Mouse (Mus musculus) hindbrain, embryonic 12.5 days (tissue): ENCODE measurements at regions not wholly inside any gene's neighbourhood (a gene's known extent, or its start where the extent isn't known, plus 50 kb on each side); places are given as distances from the start of the nearest gene placed in this dataset.

Experiments
- ATAC-seq: fragments of 200-750 bp; cut with Nextera tagmentation; 2 replicates; pipeline ENCODE4 v1.8.0; 2017; ENCODE audit warnings: moderate TSS enrichment; ENCODE audit not compliant: low FRiP score
- H3K27ac ChIP-seq: fragments of 300-500 bp; sonication (generic); 2 replicates; pipeline ENCODE4 v1.5.1; 2016; ENCODE audit warnings: mild to moderate bottlenecking
- H3K27me3 ChIP-seq: fragments of 300-500 bp; sonication (generic); 2 replicates; pipeline ENCODE4 v1.6.1; 2016; ENCODE audit warnings: mild to moderate bottlenecking
- H3K36me3 ChIP-seq: fragments of 300-500 bp; sonication (generic); 2 replicates; pipeline ENCODE4 v1.6.1; 2016; ENCODE audit warnings: mild to moderate bottlenecking
- H3K4me1 ChIP-seq: fragments of 300-500 bp; sonication (generic); 2 replicates; pipeline ENCODE4 v1.6.1; 2016
- H3K4me2 ChIP-seq: fragments of 300-500 bp; sonication (generic); replicated peaks from 2 replicates; pipeline ENCODE4 v1.6.1; 2016; ENCODE audit warnings: mild to moderate bottlenecking
- H3K4me3 ChIP-seq: fragments of 300-500 bp; sonication (generic); 2 replicates; pipeline ENCODE4 v1.5.1; 2016; ENCODE audit warnings: mild to moderate bottlenecking
- H3K9ac ChIP-seq: fragments of 300-500 bp; sonication (generic); 2 replicates; pipeline ENCODE4 v1.6.1; 2016; ENCODE audit warnings: mild to moderate bottlenecking, moderate library complexity
- H3K9me3 ChIP-seq: fragments of 300-500 bp; sonication (generic); replicated peaks from 2 replicates; pipeline ENCODE4 v1.6.1; 2016; ENCODE audit warnings: mild to moderate bottlenecking
- WGBS: fragments of 180-500 bp; shearing (Covaris S2); methylation state at CpG from one replicate; pipeline ENCODE4 v1.1.7; 2016; 5-methylcytosine and 5-hydroxymethylcytosine counted together

GRCm38 (mm10) chr6:140261813-140262212, 162.0 kb upstream of the Plekha5 start:
- Histone ChIP-seq H3K9ac (no peak overlapping the region), H3K4me1 (no peaks in the 10 kb centered on the region), H3K27ac (no peak overlapping the region), H3K9me3 (no peaks in the 10 kb centered on the region), H3K27me3 (no peaks in the 10 kb centered on the region), H3K36me3 (no peaks in the 10 kb centered on the region), H3K4me2 (no peak overlapping the region), H3K4me3 (no peak overlapping the region)
- ATAC-seq: no peak
- 97% methylated on average over 1 of the region's 1 CpGs for WGBS

GRCm38 (mm10) chr6:140258761-140259160, 165.1 kb upstream of the Plekha5 start:
- Histone ChIP-seq H3K27ac (no peak overlapping the region), H3K9ac (no peak overlapping the region), H3K9me3 (no peaks in the 10 kb centered on the region), H3K4me1 (no peaks in the 10 kb centered on the region), H3K27me3 (no peaks in the 10 kb centered on the region), H3K4me2 (no peak overlapping the region), H3K36me3 (no peaks in the 10 kb centered on the region), H3K4me3 (no peak overlapping the region)
- no peak for ATAC-seq
- WGBS: 92% methylated on average over 2 of the region's 3 CpGs

- no peak overlapping the region for H3K27ac ChIP-seq
- H3K4me2 ChIP-seq: no peak overlapping the region
- no peaks in the 10 kb centered on the region for H3K9me3 ChIP-seq
- no peaks in the 10 kb centered on the region for H3K27me3 ChIP-seq
- no peaks in the 10 kb centered on the region for H3K36me3 ChIP-seq
- no peak overlapping the region for H3K9ac ChIP-seq
- no peak overlapping the region for H3K4me3 ChIP-seq
- H3K4me1 ChIP-seq: no peaks in the 10 kb centered on the region
- ATAC-seq: no peak
- 82% methylated on average over 5 of the region's 5 CpGs for WGBS
Observed at GRCm38 (mm10) chr6:140258101-140258500, 165.8 kb upstream of the Plekha5 start.

GRCm38 (mm10) chr6:140251527-140251926, 172.3 kb upstream of the Plekha5 start:
- no peaks in the 10 kb centered on the region for H3K4me1 ChIP-seq
- WGBS: 84% methylated on average over 4 of the region's 4 CpGs
- no peak for ATAC-seq
- H3K9me3 ChIP-seq: no peaks in the 10 kb centered on the region
- H3K9ac ChIP-seq: no peak overlapping the region
- no peaks in the 10 kb centered on the region for H3K36me3 ChIP-seq
- no peak overlapping the region for H3K27ac ChIP-seq
- no peak overlapping the region for H3K4me3 ChIP-seq
- no peak overlapping the region for H3K4me2 ChIP-seq
- H3K27me3 ChIP-seq: no peaks in the 10 kb centered on the region

GRCm38 (mm10) chr6:140243411-140244151, 180.3 kb upstream of the Plekha5 start:
- Histone ChIP-seq H3K36me3 (no peaks in the 10 kb centered on the region), H3K4me1 (peaks cover 6% of the 10 kb centered on the region), H3K4me3 (no peak overlapping the region), H3K9ac (no peak overlapping the region), H3K27me3 (no peaks in the 10 kb centered on the region), H3K4me2 (0 out of 2 replicates have a peak overlapping the region, but pooled peaks have one; percentile 3), H3K27ac (0 out of 2 replicates have a peak overlapping the region, but pooled peaks have one; percentile 23), H3K9me3 (no peaks in the 10 kb centered on the region)
- WGBS: 25% methylated on average over 8 of the region's 8 CpGs
- peak; percentile 87 for ATAC-seq

- Histone ChIP-seq H3K4me2 (no peak overlapping the region), H3K27me3 (no peaks in the 10 kb centered on the region), H3K4me1 (peaks cover 6% of the 10 kb centered on the region), H3K36me3 (no peaks in the 10 kb centered on the region), H3K4me3 (no peak overlapping the region), H3K27ac (no peak overlapping the region), H3K9ac (no peak overlapping the region), H3K9me3 (no peaks in the 10 kb centered on the region)
- no peak for ATAC-seq
- WGBS: 85% methylated on average over 8 of the region's 8 CpGs
Observed at GRCm38 (mm10) chr6:140239356-140239755, 184.5 kb upstream of the Plekha5 start.

GRCm38 (mm10) chr6:140231537-140231936, 190.3 kb upstream of the Plcz1 start:
- H3K9me3 ChIP-seq: no peaks in the 10 kb centered on the region
- H3K36me3 ChIP-seq: no peaks in the 10 kb centered on the region
- no peak overlapping the region for H3K9ac ChIP-seq
- no peak overlapping the region for H3K4me3 ChIP-seq
- no peaks in the 10 kb centered on the region for H3K27me3 ChIP-seq
- no peaks in the 10 kb centered on the region for H3K4me1 ChIP-seq
- no peak overlapping the region for H3K27ac ChIP-seq
- no peak for ATAC-seq
- 87% methylated on average over 4 of the region's 4 CpGs for WGBS
- H3K4me2 ChIP-seq: no peak overlapping the region

GRCm38 (mm10) chr6:140229295-140229694, 188.0 kb upstream of the Plcz1 start:
- 84% methylated on average over 9 of the region's 9 CpGs for WGBS
- no peak overlapping the region for H3K4me3 ChIP-seq
- H3K9ac ChIP-seq: no peak overlapping the region
- no peaks in the 10 kb centered on the region for H3K9me3 ChIP-seq
- no peaks in the 10 kb centered on the region for H3K36me3 ChIP-seq
- no peak overlapping the region for H3K4me2 ChIP-seq
- no peak for ATAC-seq
- no peaks in the 10 kb centered on the region for H3K27me3 ChIP-seq
- H3K27ac ChIP-seq: no peak overlapping the region
- H3K4me1 ChIP-seq: no peaks in the 10 kb centered on the region

- H3K4me3 ChIP-seq: no peak overlapping the region
- H3K27me3 ChIP-seq: no peaks in the 10 kb centered on the region
- ATAC-seq: no peak
- H3K9ac ChIP-seq: no peak overlapping the region
- 72% methylated on average over 7 of the region's 7 CpGs for WGBS
- H3K9me3 ChIP-seq: no peaks in the 10 kb centered on the region
- H3K36me3 ChIP-seq: no peaks in the 10 kb centered on the region
- no peak overlapping the region for H3K27ac ChIP-seq
- no peaks in the 10 kb centered on the region for H3K4me1 ChIP-seq
- H3K4me2 ChIP-seq: no peak overlapping the region
Observed at GRCm38 (mm10) chr6:140228741-140229140, 187.5 kb upstream of the Plcz1 start.

- WGBS: 88% methylated on average over 1 of the region's 1 CpGs
- H3K36me3 ChIP-seq: no peaks in the 10 kb centered on the region
- no peaks in the 10 kb centered on the region for H3K9me3 ChIP-seq
- H3K4me3 ChIP-seq: no peak overlapping the region
- no peaks in the 10 kb centered on the region for H3K27me3 ChIP-seq
- H3K4me2 ChIP-seq: no peak overlapping the region
- no peak for ATAC-seq
- no peak overlapping the region for H3K27ac ChIP-seq
- H3K9ac ChIP-seq: no peak overlapping the region
- H3K4me1 ChIP-seq: no peaks in the 10 kb centered on the region
Observed at GRCm38 (mm10) chr6:140222534-140223324, 181.5 kb upstream of the Plcz1 start.

- no peaks in the 10 kb centered on the region for H3K27me3 ChIP-seq
- H3K4me2 ChIP-seq: no peak overlapping the region
- H3K27ac ChIP-seq: no peak overlapping the region
- ATAC-seq: peak; percentile 58; the same call in 1 of the 2 replicates
- no peak overlapping the region for H3K9ac ChIP-seq
- WGBS: 72% methylated on average over 5 of the region's 5 CpGs
- H3K4me3 ChIP-seq: no peak overlapping the region
- H3K36me3 ChIP-seq: no peaks in the 10 kb centered on the region
- no peaks in the 10 kb centered on the region for H3K9me3 ChIP-seq
- H3K4me1 ChIP-seq: no peaks in the 10 kb centered on the region
Observed at GRCm38 (mm10) chr6:140221653-140222272, 180.5 kb upstream of the Plcz1 start.

- Histone ChIP-seq H3K4me2 (no peak overlapping the region), H3K9ac (no peak overlapping the region), H3K4me1 (no peaks in the 10 kb centered on the region), H3K4me3 (no peak overlapping the region), H3K27me3 (no peaks in the 10 kb centered on the region), H3K36me3 (no peaks in the 10 kb centered on the region), H3K9me3 (no peaks in the 10 kb centered on the region), H3K27ac (no peak overlapping the region)
- no peak for ATAC-seq
- 86% methylated on average over 10 of the region's 10 CpGs for WGBS
Observed at GRCm38 (mm10) chr6:140218789-140219188, 177.5 kb upstream of the Plcz1 start.
